Comparison of ENCODE assay signal across 14 mouse cellular contexts in genomic region chr8:125498508-125498907, GRCm38 (mm10).
DNase-seq lines count a peak whose midpoint lies in the region; ATAC-seq and TF ChIP-seq lines count a peak whose summit lies in the region.
"Had no signal": no experiment of that assay in that cellular context is flagged by ENCODE, and none has a peak within 500 bp of the region (broad histone marks: within the 10 kb centered on the region; RNA-seq: fewer than 3 reads in every experiment).

No protein-coding gene starts in this region.

- H3K27me3 ChIP-seq in heart, embryonic 15.5 days, result no peaks in the 10 kb centered on the region
- H3K27me3 ChIP-seq in midbrain, embryonic 12.5 days, result 0 out of 2 replicates have a peak, but pooled peaks cover 3% of the 10 kb centered on the region
- no peaks in the 10 kb centered on the region for H3K27me3 ChIP-seq in midbrain, postnatal 0 days (ENCODE audit: insufficient read depth, low read length)
- no peaks in the 10 kb centered on the region for H3K27me3 ChIP-seq in splenic B cell, adult 2 months (ENCODE audit: control insufficient read depth, insufficient read depth, low read length, poor library complexity, severe bottlenecking)

- 33% methylated on average over 10 of the region's 10 CpGs for WGBS in heart, embryonic 15.5 days
- WGBS in midbrain, embryonic 12.5 days, result 67% methylated on average over 10 of the region's 10 CpGs
- WGBS in midbrain, postnatal 0 days, result 71% methylated on average over 10 of the region's 10 CpGs

- no peak for TF ChIP-seq CTCF in midbrain, postnatal 0 days (IDR thresholded peaks at IDR 0.05)
- TF ChIP-seq CTCF in bone marrow macrophage, adult 2 months (IDR thresholded peaks at IDR 0.05; ENCODE audit: low read depth, low read length), result peak; percentile 14; the same call in 1 of the 2 replicates

- H3K4me3 ChIP-seq in heart, embryonic 15.5 days, result no peak overlapping the region
- no peak overlapping the region for H3K4me3 ChIP-seq in midbrain, embryonic 12.5 days
- no peak overlapping the region for H3K4me3 ChIP-seq in midbrain, postnatal 0 days (ENCODE audit: low read depth, low read length)
- no peak overlapping the region for H3K4me3 ChIP-seq in bone marrow macrophage, adult 2 months (ENCODE audit: insufficient read depth, low read length)

- no peaks in the 10 kb centered on the region for H3K9me3 ChIP-seq in heart, embryonic 15.5 days (replicated peaks)
- H3K9me3 ChIP-seq in midbrain, embryonic 12.5 days, result no peaks in the 10 kb centered on the region
- no peaks in the 10 kb centered on the region for H3K9me3 ChIP-seq in midbrain, postnatal 0 days (ENCODE audit: low read length)

- H3K4me2 ChIP-seq in heart, embryonic 15.5 days, result no peak overlapping the region
- no peak overlapping the region for H3K4me2 ChIP-seq in midbrain, embryonic 12.5 days (replicated peaks)
- no peak overlapping the region for H3K4me2 ChIP-seq in midbrain, postnatal 0 days (ENCODE audit: low read depth, low read length, poor library complexity, severe bottlenecking)

- H3K4me1 ChIP-seq in heart, embryonic 15.5 days (replicated peaks), result peaks cover 62% of the 10 kb centered on the region
- peaks cover 30% of the 10 kb centered on the region for H3K4me1 ChIP-seq in midbrain, embryonic 12.5 days
- H3K4me1 ChIP-seq in midbrain, postnatal 0 days (ENCODE audit: insufficient read depth, low read length), result peaks cover 7% of the 10 kb centered on the region
- H3K4me1 ChIP-seq in bone marrow macrophage, adult 2 months (ENCODE audit: control insufficient read depth, insufficient read depth, low read length), result peaks cover 37% of the 10 kb centered on the region

- no peak for TF ChIP-seq POLR2A in bone marrow macrophage, adult 2 months (IDR thresholded peaks at IDR 0.05; ENCODE audit: borderline replicate concordance, low read depth, low read length)

- DNase-seq in heart, adult 8-10 months (ENCODE audit: low spot score), result no peak
- no peak for DNase-seq in midbrain, postnatal 0 days (ENCODE audit: low spot score)
- DNase-seq in splenic B cell, adult 2 months (ENCODE audit: low read depth, low spot score), result peak; percentile 34
- DNase-seq in natural killer cell, adult 2 months (ENCODE audit: low spot score in 2 of 2), result no peak
- DNase-seq: cerebellum, adult 9-11 months; gastrocnemius, postnatal 36 days; kidney, adult 18-20 months; layer of hippocampus, adult 9-11 months had no signal

- no peaks in the 10 kb centered on the region for H3K36me3 ChIP-seq in heart, embryonic 15.5 days
- H3K36me3 ChIP-seq in midbrain, embryonic 12.5 days, result no peaks in the 10 kb centered on the region
- no peaks in the 10 kb centered on the region for H3K36me3 ChIP-seq in midbrain, postnatal 0 days (ENCODE audit: insufficient read depth, low read length)
- H3K36me3 ChIP-seq in splenic B cell, adult 2 months (ENCODE audit: control insufficient read depth, insufficient read depth, low read length, poor library complexity, severe bottlenecking), result no peaks in the 10 kb centered on the region

- no peak; the same call in 1 of the 2 replicates for ATAC-seq in heart, embryonic 15.5 days (replicated peaks; ENCODE audit: insufficient number of reproducible peaks, insufficient read depth, low FRiP score, low read depth)
- ATAC-seq in midbrain, embryonic 12.5 days (ENCODE audit: low FRiP score, low read depth), result no peak
- no peak for ATAC-seq in midbrain, postnatal 0 days (ENCODE audit: low FRiP score)
- ATAC-seq: forebrain, embryonic 14.5 days had no signal

- H3K27ac ChIP-seq in heart, embryonic 15.5 days, result peak overlapping the region; percentile 33
- no peak overlapping the region for H3K27ac ChIP-seq in midbrain, embryonic 12.5 days (replicated peaks)
- H3K27ac ChIP-seq in midbrain, postnatal 0 days (ENCODE audit: low read depth, low read length), result no peak overlapping the region
- H3K27ac ChIP-seq in bone marrow macrophage, adult 2 months (ENCODE audit: insufficient read depth, low read depth, low read length), result no peak overlapping the region
- H3K27ac ChIP-seq: liver, embryonic 14.5 days; macrophage had no signal

- no peak overlapping the region for H3K9ac ChIP-seq in heart, embryonic 15.5 days
- H3K9ac ChIP-seq in midbrain, embryonic 12.5 days (replicated peaks), result 0 out of 2 replicates have a peak overlapping the region, but pooled peaks have one; percentile 6
- H3K9ac ChIP-seq in midbrain, postnatal 0 days (replicated peaks; ENCODE audit: low read length, poor library complexity, severe bottlenecking), result no peak overlapping the region
- H3K9ac ChIP-seq: liver, embryonic 14.5 days had no signal
